Mouse (Mus musculus): ENCODE data around the gene Cpsf7.

- TF ChIP-seq POLR2A (IDR thresholded peaks at IDR 0.05; ENCODE audit: borderline replicate concordance, extremely low read depth, insufficient read depth, insufficient read length, poor library complexity, severe bottlenecking) (no peak), CTCF (IDR thresholded peaks at IDR 0.05; ENCODE audit: borderline replicate concordance, extremely low read depth, insufficient read depth, insufficient read length) (no peak)
Measured at GRCm38 (mm10) chr19:10500581-10500980, 24.5 kb upstream of the Cpsf7 start.

Measured in brain, embryonic 14.5 days (tissue).